Mouse (Mus musculus): ENCODE data around the gene Srsf4. TPM values are rescaled to one million over a fixed set of nuclear protein-coding genes. Genes with fewer than 3 reads are reported as not detected.

Srsf4 gene
- polyA plus RNA-seq, 1 experiment from 2014 or later, result 123 TPM

GRCm38 (mm10) chr4:131872672-131873292 is 635 bp upstream of the Srsf4 start:
- DNase-seq (ENCODE audit: low spot score), result peak; percentile 11

DNA sequence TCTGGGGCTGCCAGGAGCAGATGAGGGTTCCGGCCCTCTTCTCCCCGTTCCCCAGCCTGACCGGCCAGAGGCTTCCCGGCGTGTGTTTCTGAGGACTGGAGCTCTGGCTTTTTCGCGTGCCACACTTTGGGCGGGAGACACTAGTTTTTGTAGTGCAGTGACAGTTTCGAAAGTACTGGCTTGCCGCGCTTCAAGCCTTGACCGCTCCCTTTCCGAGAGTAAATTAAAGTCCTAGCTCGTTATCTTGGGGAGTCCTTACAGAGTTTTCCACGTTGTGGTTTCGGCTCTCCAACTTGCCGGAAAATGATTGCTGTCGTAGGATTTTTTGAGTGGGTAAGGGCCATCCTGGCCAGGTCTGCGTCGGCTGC is 736 bp downstream of the Srsf4 start:
- DNase-seq (ENCODE audit: low spot score), result no peak

- peak; percentile 27 for DNase-seq (ENCODE audit: low spot score)
Measured at GRCm38 (mm10) chr4:131874567-131874966, 1.1 kb downstream of the Srsf4 start.

DNA sequence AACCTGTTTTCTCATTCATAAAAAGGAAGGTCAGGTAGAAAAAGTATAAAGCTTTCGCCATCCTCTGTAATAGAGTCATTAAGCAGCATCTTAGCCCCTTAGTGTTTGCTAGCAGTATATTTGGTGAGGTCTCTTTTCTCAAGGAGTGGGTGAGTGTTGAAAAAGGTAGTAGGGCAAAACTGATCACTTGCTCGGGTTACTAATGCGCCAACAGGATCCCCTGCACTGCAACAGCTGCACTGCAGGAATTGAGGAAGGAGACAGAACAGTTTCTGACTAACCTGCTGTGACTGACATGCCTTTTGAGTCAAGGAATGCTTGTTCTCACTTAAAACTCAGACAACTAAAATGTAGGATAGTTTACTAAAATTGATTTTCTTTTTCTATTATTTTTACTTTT is 1.8 kb downstream of the Srsf4 start:
- DNase-seq (ENCODE audit: low spot score), result no peak

DNA sequence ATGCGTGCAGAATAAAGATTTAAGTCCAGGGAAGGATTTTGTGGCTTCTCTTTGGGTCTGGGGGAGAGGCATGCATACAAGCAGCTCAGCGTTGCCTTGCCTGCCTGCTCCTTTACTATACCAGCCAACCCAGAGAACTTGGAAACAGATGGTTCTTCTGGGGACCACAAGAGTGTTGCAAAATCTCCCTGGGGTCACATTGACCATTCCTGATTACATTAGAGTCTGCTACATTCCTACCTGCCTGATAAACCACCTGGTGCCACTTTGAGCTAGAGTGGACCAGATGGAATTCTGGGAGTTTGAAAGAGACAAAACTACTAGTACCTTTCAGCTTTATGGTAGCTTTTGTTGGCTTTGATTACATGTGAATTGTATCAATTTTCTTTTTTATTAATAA is 3.4 kb downstream of the Srsf4 start:
- no peak for DNase-seq (ENCODE audit: low spot score)

GRCm38 (mm10) chr4:131879692-131880091 is 6.3 kb downstream of the Srsf4 start:
- DNase-seq (ENCODE audit: low spot score), result no peak

- DNase-seq (ENCODE audit: low spot score), result no peak
Measured at GRCm38 (mm10) chr4:131881306-131881705, 7.9 kb downstream of the Srsf4 start.

GRCm38 (mm10) chr4:131883571-131883970 is 10.2 kb downstream of the Srsf4 start:
- no peak for DNase-seq (ENCODE audit: low spot score)

GRCm38 (mm10) chr4:131885376-131885775 is 12.0 kb downstream of the Srsf4 start:
- no peak for DNase-seq (ENCODE audit: low spot score)

GRCm38 (mm10) chr4:131888564-131888963 is 15.1 kb downstream of the Srsf4 start:
- no peak for DNase-seq (ENCODE audit: low spot score)

DNA sequence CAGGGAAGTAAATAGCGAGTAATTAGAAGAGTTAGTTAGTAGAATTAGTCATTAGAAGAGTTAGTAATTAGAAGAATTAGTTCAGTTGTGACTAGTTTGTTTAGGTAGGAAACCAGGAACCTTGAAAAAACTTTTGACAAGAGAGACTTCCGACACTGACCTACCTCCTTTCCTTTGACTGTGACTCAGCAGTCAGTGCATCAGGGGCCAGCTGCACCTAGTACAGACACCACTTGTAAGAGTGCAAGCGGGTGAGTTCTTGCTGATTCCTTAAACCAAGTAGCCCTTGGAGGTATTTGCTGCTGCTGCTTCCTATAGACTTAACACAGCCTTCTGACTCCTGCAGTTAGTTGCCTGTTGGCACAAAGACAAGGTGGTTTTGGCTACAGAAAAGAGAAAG is 17.3 kb downstream of the Srsf4 start:
- DNase-seq (ENCODE audit: low spot score), result no peak

GRCm38 (mm10) chr4:131897109-131897508 is 23.7 kb downstream of the Srsf4 start:
- DNase-seq (ENCODE audit: low spot score), result no peak

GRCm38 (mm10) chr4:131897787-131898186 is 24.4 kb downstream of the Srsf4 start:
- DNase-seq (ENCODE audit: low spot score), result no peak

DNA sequence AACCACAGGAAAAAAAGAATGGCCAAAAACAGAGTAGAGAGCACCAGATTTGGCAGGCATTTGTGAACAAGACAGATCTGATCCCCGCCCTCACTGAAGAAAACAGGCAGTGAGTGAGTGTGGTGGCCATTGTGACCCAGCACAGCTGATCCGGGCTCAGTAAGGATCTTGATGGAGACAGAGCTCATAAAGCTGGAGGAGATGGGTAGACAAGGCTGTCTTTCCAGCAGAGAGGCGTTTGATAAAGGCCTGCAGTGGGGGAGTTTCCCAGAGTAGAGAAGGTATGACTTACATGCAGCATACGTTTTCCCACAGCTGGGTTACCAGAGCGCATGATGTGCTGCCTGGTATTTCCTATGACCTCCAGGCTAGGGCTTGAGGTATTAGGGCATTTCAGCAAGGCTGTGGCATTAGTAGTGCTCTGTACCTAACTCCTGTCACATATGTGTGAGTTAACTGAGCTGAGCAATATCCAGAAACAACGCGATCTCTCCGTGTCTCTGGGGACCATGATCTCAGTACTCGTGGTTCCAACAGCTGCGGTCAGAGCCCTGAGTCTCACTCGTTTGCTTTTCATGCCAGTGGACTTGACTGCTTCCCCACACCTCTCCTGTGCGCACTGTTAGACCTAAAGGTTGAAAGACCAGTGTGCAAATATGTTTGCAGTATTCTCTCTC is 25.2 kb downstream of the Srsf4 start:
- no peak for DNase-seq (ENCODE audit: low spot score)

DNA sequence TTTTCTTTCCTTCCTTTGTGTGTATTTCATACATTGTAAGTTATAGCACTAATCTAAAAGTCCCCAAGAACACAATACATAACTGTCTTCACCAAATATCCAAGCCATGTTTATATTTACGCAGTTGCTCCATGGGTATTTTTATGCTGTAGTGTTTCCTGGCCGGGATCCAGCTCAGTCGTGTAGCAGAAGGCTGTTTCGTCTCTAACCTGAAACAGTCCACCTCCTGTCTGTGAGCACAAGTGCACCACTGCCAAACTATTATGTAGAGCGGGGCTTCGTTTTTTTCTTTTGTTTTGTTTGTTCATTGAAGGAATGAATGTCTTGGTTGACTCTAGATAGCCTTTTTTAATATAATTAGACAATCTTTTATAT is 25.8 kb downstream of the Srsf4 start:
- no peak for DNase-seq (ENCODE audit: low spot score)

- no peak for DNase-seq (ENCODE audit: low spot score)
Measured at GRCm38 (mm10) chr4:131901090-131901489, 27.7 kb downstream of the Srsf4 start.

DNA sequence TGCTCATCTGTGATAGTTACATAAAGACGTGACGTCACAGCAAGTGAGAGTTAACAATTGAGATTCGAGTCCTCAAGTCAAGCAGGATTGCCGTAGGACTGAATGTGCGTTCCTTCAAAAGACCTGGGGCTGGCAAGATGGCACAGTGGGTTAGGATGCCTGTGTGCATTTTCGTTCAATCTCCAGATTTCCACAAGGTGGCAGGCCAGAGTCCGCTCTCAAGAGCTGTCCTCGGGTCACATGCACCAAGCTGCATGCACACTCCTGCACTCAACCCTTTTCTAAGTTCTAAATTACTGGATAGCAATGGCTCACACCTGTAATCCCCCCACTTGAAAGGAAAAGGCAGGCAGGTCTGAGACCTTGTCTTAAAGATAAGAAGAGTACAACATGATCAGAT is 31.1 kb downstream of the Srsf4 start:
- peak; percentile 42 for DNase-seq (ENCODE audit: low spot score)

DNA sequence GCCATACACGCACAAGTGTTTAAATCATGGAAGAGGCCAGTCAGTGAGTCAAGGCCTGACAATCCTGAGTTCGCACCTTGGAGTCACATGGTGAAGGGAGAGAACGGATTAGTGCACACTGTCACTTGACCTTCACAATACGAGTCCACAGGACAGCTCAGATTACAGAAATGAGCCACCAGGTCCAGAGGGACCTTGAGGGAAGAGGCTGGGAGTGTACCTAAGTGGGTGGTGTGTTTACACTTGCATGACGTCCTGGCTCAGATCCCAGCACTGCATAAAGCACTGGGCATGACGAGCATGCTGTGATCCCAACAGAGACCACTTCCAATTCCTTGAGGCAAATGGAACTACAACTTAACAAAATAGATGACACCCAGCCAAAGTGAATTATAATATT is 33.0 kb downstream of the Srsf4 start:
- DNase-seq (ENCODE audit: low spot score), result no peak

GRCm38 (mm10) chr4:131907912-131908311 is 34.5 kb downstream of the Srsf4 start:
- no peak for DNase-seq (ENCODE audit: low spot score)

DNA sequence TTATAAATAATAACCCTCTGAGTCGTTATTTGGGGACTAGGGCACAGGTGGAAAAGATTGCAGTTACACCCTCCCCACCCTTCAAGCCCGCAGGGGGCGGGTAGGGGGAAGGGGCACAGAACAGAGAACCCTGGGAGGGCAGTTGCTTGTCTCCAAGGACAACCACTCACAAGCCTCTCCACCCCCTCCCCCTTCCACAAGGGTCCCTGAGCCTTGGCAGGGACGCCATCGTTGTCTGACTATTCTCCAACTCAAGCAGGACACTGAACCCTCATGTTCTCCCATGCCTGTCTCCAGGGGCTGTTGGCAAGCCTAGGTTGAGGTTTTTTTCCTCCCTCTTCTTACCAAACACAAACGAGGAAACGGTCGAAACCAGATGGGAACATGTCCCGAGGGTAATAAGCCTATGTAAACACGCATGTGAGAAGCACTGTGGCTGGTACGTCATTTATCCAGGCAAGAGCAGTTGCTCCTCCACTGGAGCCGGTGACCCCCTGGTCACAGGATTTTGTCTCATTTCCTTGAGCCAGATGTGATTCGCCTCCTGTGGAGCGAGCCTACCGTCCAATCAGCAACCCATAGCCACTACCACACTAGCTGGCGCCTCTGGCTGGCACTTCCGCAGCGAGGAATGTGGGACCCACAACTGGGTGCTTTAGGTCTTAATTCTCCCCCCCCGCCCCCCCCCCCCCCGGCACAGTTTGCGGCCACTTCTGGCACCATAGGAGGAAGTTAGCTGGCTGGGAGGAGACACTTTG is 37.0 kb downstream of the Srsf4 start:
- DNase-seq (ENCODE audit: low spot score), result no peak

- DNase-seq (ENCODE audit: low spot score), result no peak
Measured at GRCm38 (mm10) chr4:131911521-131911920, 38.1 kb downstream of the Srsf4 start.

DNA sequence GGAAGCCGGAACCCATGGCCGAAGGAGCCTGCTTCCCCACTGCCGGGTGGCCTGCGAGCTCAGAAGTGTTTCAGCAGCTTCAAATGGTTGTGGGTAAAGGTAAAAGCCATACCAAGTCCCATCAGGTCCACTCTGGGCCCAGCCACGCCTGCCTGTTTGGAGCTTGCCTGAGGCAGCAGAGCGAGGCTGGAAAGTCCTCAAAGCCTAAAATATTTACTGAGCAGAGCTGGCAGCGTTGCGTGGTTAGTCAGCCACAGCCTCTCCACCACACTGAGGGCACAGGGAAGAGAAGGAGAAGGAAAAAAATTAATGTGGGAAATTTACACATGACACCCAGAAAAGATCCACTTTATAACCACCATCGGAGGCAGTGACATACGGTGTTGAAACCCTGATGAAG is 40.1 kb downstream of the Srsf4 start:
- no peak for DNase-seq (ENCODE audit: low spot score)
